Mouse (Mus musculus): ENCODE results near the gene Sdr42e1.

DNA sequence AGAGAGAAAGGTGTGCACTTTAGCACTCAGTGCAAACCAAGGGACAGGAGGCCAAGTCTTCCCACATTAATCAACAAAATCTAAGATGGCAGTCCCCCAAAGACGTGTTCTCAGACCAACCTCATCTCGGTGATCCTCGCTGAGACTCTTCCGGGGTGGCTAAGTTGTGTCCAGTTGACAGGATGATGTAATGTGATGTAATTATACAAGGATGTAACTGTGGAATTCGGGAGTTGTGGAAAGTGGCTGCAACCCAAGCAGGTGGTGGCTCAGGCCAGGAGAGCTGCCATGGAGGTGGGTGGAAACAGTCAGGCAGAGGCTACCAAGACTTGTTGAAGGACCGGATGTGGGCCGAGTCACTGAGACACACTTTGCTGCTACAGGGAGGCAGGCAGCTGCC, 14.4 kb upstream of the Sdr42e1 start:
- TF ChIP-seq JUND (conservative IDR thresholded peaks at IDR 0.05; ENCODE audit: low read depth, low read length) (no peak), CTCF (conservative IDR thresholded peaks at IDR 0.05 in 1 of 2, IDR thresholded peaks at IDR 0.05 in 1 of 2; ENCODE audit: low read depth in 2 of 2, low read length in 2 of 2) (no peak)

Data from CH12.LX (cell line).